Mouse (Mus musculus) neural tube, embryonic 14.5 days (tissue): ENCODE results near the gene Rasal2. TPM values are rescaled to one million over a fixed set of nuclear protein-coding genes. Genes with fewer than 3 reads are reported as not detected.
A peak's percentile ranks its signal among the peaks of the same experiment; 100 is the strongest.

ENCODE experiments used
- ATAC-seq: fragments of 200-750 bp; cut with Nextera tagmentation; 2 replicates; pipeline ENCODE4 v1.8.0; 2017; ENCODE audit warnings: low read depth, mild to moderate bottlenecking, moderate TSS enrichment, moderate library complexity
- H3K27ac ChIP-seq: fragments of 300-500 bp; sonication (generic); 2 replicates; pipeline ENCODE4 v1.5.1; 2014; ENCODE audit warnings: low read depth, mild to moderate bottlenecking, control low read depth, low read length, moderate library complexity, mixed read lengths
- H3K27me3 ChIP-seq: fragments of 300-500 bp; sonication (generic); 2 replicates; pipeline ENCODE4 v1.6.1; 2014; ENCODE audit warnings: low read length; ENCODE audit not compliant: control insufficient read depth, insufficient read depth
- H3K36me3 ChIP-seq: fragments of 300-500 bp; sonication (generic); 2 replicates; pipeline ENCODE4 v1.6.1; 2014; ENCODE audit warnings: low read length, mixed read lengths; ENCODE audit not compliant: control insufficient read depth, insufficient read depth
- H3K4me1 ChIP-seq: fragments of 300-500 bp; sonication (generic); 2 replicates; pipeline ENCODE4 v1.6.1; 2014; ENCODE audit warnings: low read length; ENCODE audit not compliant: control insufficient read depth, insufficient read depth
- H3K4me2 ChIP-seq: fragments of 300-500 bp; sonication (generic); 2 replicates; pipeline ENCODE4 v1.6.1; 2014; ENCODE audit warnings: mild to moderate bottlenecking, low read depth, low read length, control low read depth
- H3K4me3 ChIP-seq: fragments of 300-500 bp; sonication (generic); 2 replicates; pipeline ENCODE4 v1.5.1; 2014; ENCODE audit warnings: low read depth, low read length, control low read depth, mixed read lengths
- H3K9ac ChIP-seq: fragments of 300-500 bp; sonication (generic); replicated peaks from 2 replicates; pipeline ENCODE4 v1.6.1; 2014; ENCODE audit warnings: low read depth, mild to moderate bottlenecking, control low read depth, low read length, mixed read lengths
- H3K9me3 ChIP-seq: fragments of 300-500 bp; sonication (generic); 2 replicates; pipeline ENCODE4 v1.6.1; 2016; ENCODE audit warnings: low read length; ENCODE audit not compliant: control insufficient read depth
- WGBS: fragments of 180-500 bp; shearing (Covaris S2); extraction: QIAGEN DNeasy Blood & Tissue Kit; methylation state at CpG from one replicate; pipeline ENCODE4 v1.1.7; 2014; 5-methylcytosine and 5-hydroxymethylcytosine counted together
- polyA plus RNA-seq: library from polyadenylated mRNA; unstranded; fragments of >200 nt; fragmentation: Nextera tagmentation; extraction: Ambion mirVana; gene quantifications from 2 replicates; pipeline ENCODE4 v1.2.1, GENCODE M21; 2014

Gene Rasal2
- polyA plus RNA-seq, 1 experiment from 2014 or later, result 46.4 TPM

DNA sequence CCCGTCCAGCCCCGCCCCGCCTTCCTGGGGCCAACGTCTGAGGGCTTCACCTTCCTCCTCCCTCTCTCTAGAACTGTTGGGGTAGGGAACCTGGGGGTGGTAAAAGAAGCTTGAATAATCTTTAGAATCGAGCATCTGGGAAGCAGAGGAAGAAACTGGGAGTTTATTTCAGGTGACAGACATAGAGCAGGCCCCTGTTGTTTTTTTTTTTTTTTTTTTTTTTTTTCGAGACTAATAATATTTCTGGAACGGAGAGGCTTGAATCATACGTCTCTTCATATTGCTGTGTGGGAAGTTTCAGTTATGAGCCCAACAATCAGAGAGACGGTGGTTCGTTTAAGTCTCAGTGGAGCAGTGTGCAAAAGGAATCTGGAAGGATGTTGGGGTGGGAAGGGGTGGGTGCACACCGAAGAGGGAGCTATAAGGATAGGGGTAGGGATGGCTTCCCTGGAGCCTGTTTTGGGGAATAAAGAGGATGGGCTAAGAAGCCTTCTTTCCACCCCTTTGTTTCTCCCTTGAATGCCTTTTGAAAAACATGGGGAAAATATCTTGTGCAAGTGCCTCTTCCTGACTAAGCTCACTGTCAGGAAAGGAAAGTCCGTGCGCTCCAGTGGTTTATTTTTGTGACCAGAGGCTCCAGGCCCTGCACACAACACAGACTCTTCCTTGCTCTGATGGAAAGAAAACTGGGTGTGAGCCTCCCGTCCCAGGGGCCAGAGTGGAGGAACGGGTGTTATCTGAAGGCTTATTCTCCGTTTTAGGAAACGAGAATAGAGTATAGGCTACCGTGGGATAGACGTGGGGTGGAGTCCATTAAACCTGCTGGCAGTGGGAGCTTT is 31.5 kb upstream of the Rasal2 start:
- no peaks in the 10 kb centered on the region for H3K36me3 ChIP-seq
- no peaks in the 10 kb centered on the region for H3K9me3 ChIP-seq
- H3K4me1 ChIP-seq, result peaks cover 18% of the 10 kb centered on the region
- H3K27ac ChIP-seq, result no peak overlapping the region
- peak overlapping the region; percentile 17; the same call in 1 of the 2 replicates for H3K4me2 ChIP-seq
- no peak overlapping the region for H3K4me3 ChIP-seq
- H3K9ac ChIP-seq, result peak overlapping the region; percentile 25; the same call in 1 of the 2 replicates
- WGBS, result 24% methylated on average over 19 of the region's 19 CpGs
- no peak for ATAC-seq
- H3K27me3 ChIP-seq, result no peaks in the 10 kb centered on the region

DNA sequence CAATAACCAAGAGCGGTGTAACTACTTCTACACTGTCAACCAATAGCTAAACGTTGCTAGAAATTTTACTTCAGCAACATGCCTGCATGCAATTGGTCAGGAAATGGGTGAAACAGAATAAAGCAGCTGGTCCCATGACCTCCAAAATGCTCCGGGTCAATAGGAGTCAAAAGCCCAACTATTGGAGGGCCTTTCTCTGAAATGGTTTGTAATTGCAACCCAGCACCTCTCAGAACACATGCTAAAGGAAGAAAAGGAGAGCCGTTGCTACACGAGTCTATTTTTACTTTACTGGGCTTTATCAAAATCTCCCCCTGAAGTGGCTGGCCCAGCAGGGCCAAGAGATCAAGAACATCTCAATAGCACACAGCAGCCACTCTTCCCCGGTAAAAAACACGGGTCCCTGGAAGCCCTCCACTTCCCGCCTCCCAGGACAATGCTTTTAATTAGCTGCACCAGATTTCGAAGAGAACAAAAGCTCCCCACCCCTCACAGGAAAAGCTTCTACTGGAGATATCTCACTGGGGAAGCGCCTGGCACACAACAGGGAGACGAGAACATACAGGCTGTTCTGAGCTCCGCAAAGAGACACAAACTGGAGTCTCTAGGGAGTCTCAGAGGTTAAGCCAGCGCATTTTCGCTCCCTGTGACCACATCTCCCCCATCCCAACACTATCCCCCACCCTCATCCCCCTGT is 30.8 kb upstream of the Rasal2 start:
- ATAC-seq, result no peak
- Histone ChIP-seq H3K4me2 (peak overlapping the region; percentile 17; the same call in 1 of the 2 replicates), H3K4me3 (no peak overlapping the region), H3K4me1 (peaks cover 18% of the 10 kb centered on the region), H3K9ac (peak overlapping the region; percentile 25; the same call in 1 of the 2 replicates), H3K9me3 (no peaks in the 10 kb centered on the region), H3K27ac (no peak overlapping the region; the same call in 1 of the 2 replicates), H3K36me3 (no peaks in the 10 kb centered on the region), H3K27me3 (no peaks in the 10 kb centered on the region)
- 11% methylated on average over 14 of the region's 14 CpGs for WGBS

DNA sequence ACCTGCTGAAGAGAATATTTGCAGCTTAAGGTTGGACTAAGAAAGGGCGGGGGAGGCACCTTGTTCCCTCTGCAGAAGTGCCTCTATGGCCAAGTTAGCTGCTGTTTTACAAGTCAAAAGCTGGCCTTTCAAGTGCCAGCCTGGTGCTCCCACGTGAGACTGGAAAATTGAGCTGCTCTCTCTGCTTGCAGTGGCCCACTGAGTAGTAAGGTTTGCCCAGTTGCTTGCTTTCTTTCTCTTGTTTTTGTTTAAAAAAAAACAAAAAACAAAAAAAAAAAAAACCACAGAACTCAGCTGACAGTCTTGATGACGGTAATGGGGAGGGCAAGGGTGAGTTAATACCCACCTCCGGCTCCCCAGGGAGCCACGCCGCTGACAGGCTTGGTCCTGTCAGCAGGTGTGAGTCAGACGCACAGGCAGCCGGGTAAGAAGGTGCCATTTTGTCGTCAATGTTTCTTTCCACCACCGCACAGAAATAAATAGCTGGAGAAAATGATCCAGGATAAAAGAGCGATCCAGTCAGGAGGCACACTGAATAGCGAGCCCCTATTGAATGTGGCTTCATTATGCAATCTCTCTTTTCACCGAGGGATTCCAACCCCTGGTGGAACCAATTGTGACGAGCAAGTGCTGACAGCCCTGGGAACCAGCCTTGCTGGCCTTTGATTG is 27.7 kb upstream of the Rasal2 start:
- H3K9ac ChIP-seq, result no peak overlapping the region
- ATAC-seq, result peak; percentile 84; the same call in 1 of the 2 replicates
- H3K4me2 ChIP-seq, result peak overlapping the region; percentile 34
- no peaks in the 10 kb centered on the region for H3K27me3 ChIP-seq
- peak overlapping the region; percentile 22; the same call in 1 of the 2 replicates for H3K27ac ChIP-seq
- H3K4me1 ChIP-seq, result peaks cover 18% of the 10 kb centered on the region
- WGBS, result 4% methylated on average over 14 of the region's 14 CpGs
- H3K9me3 ChIP-seq, result no peaks in the 10 kb centered on the region
- H3K36me3 ChIP-seq, result no peaks in the 10 kb centered on the region
- no peak overlapping the region for H3K4me3 ChIP-seq

DNA sequence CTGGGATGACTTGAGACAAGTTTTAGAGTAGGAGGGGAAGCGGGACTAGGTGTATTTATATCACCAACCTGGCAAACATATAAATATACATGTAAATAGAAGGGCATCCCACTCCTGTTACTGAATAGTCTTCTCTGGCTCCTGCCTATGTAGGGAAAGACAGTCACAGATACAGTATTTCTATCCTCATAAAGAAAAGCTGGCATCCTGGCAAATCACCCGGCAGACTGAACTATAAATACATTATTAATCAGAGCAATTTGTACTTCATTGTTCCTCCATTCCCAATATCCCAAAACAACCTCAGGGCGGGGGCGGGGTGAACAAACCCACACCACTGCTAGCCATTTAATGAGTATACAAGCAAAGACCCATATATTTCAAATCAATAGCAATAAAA is 26.7 kb upstream of the Rasal2 start:
- Histone ChIP-seq H3K4me3 (no peak overlapping the region), H3K27me3 (no peaks in the 10 kb centered on the region), H3K4me2 (no peak overlapping the region), H3K9me3 (no peaks in the 10 kb centered on the region), H3K9ac (no peak overlapping the region), H3K4me1 (peaks cover 18% of the 10 kb centered on the region), H3K36me3 (no peaks in the 10 kb centered on the region), H3K27ac (no peak overlapping the region)
- no peak for ATAC-seq
- WGBS, result 67% methylated on average over 4 of the region's 4 CpGs

DNA sequence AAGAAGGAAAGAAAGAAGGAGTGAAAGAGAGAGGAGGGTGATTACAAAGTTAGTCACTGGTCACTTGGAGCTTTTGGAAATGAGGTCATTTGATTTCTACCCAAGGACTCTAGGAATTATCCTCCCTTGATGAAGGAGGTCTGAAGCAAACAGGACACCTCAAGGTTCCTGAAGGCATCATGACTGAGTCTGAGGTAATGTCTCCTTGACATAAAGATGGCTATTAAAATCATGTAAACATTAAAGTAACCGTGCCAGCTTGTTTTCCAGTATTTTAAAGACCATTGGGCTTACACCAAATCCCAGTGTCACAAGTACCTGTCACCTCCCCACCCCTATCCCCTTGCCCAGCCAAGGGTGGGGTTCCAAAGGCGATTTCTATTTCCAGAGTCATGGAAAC is 25.9 kb upstream of the Rasal2 start:
- WGBS, result 89% methylated on average over 2 of the region's 2 CpGs
- Histone ChIP-seq H3K4me2 (no peak overlapping the region), H3K4me3 (no peak overlapping the region)

DNA sequence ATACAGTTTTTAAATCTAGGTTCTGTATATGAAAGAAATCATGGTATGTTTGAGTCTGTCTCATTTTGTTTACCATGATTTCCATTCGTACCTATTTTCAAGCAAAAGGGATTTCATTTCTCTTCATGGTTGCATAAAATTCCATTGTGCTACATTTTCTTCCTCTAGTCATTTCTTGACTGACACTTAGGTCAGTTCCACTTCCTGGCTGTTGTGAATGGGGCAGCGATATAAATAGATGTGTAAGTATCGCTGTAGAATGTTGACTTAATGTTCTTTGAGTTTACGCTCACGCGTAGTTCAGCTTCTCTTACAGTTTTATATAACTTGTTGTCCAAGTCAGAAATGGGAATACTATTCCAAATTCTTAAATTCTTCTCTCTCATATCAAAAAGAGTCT is 23.5 kb upstream of the Rasal2 start:
- Histone ChIP-seq H3K9ac (no peak overlapping the region), H3K4me1 (peaks cover 11% of the 10 kb centered on the region), H3K4me2 (no peak overlapping the region), H3K4me3 (no peak overlapping the region), H3K27ac (no peak overlapping the region), H3K9me3 (no peaks in the 10 kb centered on the region), H3K36me3 (no peaks in the 10 kb centered on the region), H3K27me3 (no peaks in the 10 kb centered on the region)
- ATAC-seq, result no peak
- WGBS, result 91% methylated on average over 6 of the region's 6 CpGs

More for the DNA sequence above, 25.9 kb upstream of the Rasal2 start:
- Histone ChIP-seq H3K9me3 (no peaks in the 10 kb centered on the region), H3K27me3 (no peaks in the 10 kb centered on the region), H3K9ac (no peak overlapping the region), H3K36me3 (no peaks in the 10 kb centered on the region), H3K27ac (no peak overlapping the region), H3K4me1 (peaks cover 17% of the 10 kb centered on the region)
- no peak for ATAC-seq

DNA sequence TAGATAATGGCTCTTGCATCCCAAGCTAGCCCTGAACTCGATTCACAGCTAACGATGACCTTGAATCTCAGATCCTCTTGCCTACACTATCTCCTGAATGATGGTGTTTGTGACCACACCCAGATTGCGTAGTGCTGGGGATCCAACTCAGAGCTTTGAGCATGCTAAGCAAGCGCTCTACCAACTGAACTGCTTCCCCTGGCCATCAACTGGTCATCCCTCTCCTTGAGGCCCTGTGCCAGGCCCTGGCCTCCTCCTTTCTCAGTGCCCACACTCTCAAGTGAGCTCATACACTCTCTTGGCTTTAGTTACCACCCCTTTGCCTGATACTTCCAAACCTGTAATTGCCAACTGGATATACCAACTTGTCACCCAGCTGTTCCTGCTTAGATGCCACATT is 22.0 kb upstream of the Rasal2 start:
- Histone ChIP-seq H3K27ac (no peak overlapping the region), H3K4me2 (no peak overlapping the region), H3K36me3 (no peaks in the 10 kb centered on the region), H3K9ac (no peak overlapping the region), H3K4me1 (peaks cover under 1% of the 10 kb centered on the region; the same call in 1 of the 2 replicates), H3K4me3 (no peak overlapping the region), H3K9me3 (no peaks in the 10 kb centered on the region), H3K27me3 (no peaks in the 10 kb centered on the region)
- WGBS, result 97% methylated on average over 4 of the region's 4 CpGs
- ATAC-seq, result no peak

DNA sequence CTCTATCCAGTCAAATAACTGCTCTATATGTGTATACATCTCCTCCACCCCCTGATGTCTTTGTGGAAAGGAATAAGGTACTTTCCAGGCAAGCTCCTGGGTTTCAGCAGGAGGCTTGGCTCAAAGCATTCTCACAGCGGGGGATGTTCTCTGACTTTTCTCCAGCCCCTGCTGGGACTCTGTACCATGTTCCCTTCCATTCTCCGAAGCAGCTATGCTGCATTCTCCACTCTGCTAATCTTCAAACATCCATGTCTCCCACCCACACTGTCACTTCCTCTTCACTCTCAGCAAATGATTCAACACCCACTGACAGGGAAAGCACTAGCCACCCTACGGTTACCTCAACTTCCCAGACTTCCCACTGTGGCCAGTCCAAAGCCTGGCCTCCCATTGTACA is 20.9 kb upstream of the Rasal2 start:
- 54% methylated on average over 3 of the region's 3 CpGs for WGBS
- Histone ChIP-seq H3K9me3 (no peaks in the 10 kb centered on the region), H3K4me2 (no peak overlapping the region), H3K9ac (no peak overlapping the region), H3K4me1 (no peaks in the 10 kb centered on the region), H3K27ac (no peak overlapping the region), H3K27me3 (no peaks in the 10 kb centered on the region), H3K36me3 (no peaks in the 10 kb centered on the region), H3K4me3 (no peak overlapping the region)
- ATAC-seq, result no peak
